Mouse (Mus musculus): Measurements from ENCODE around the gene Lamc3.

Lamc3 gene

GRCm38 (mm10) chr2:31887030-31887429 is at the start of gene Lamc3:
Gene Lamc3, plus strand, starts transcription at chr2:31887291.
- DNase-seq (ENCODE audit: low read depth, low spot score), result no peak

GRCm38 (mm10) chr2:31838868-31839267 is 48.2 kb upstream of the Lamc3 start:
- no peak for DNase-seq (ENCODE audit: low read depth, low spot score)

- DNase-seq (ENCODE audit: low read depth, low spot score), result no peak
Observed at GRCm38 (mm10) chr2:31844729-31845136, 42.4 kb upstream of the Lamc3 start.

- no peak for DNase-seq (ENCODE audit: low read depth, low spot score)
Observed at GRCm38 (mm10) chr2:31845512-31845895, 41.6 kb upstream of the Lamc3 start.

GRCm38 (mm10) chr2:31845896-31846691 is 41.0 kb upstream of the Lamc3 start, which contains the start of gene Fibcd1:
Gene Fibcd1, minus strand, starts transcription at chr2:31846005.
- no peak for DNase-seq (ENCODE audit: low read depth, low spot score)

GRCm38 (mm10) chr2:31846692-31847660 is 40.1 kb upstream of the Lamc3 start:
- no peak for DNase-seq (ENCODE audit: low read depth, low spot score)

- no peak for DNase-seq (ENCODE audit: low read depth, low spot score)
Observed at GRCm38 (mm10) chr2:31847908-31848307, 39.2 kb upstream of the Lamc3 start.

- no peak for DNase-seq (ENCODE audit: low read depth, low spot score)
Observed at GRCm38 (mm10) chr2:31850141-31850540, 37.0 kb upstream of the Lamc3 start.

- no peak for DNase-seq (ENCODE audit: low read depth, low spot score)
Observed at GRCm38 (mm10) chr2:31855991-31856390, 31.1 kb upstream of the Lamc3 start.

GRCm38 (mm10) chr2:31857180-31857579 is 29.9 kb upstream of the Lamc3 start:
- no peak for DNase-seq (ENCODE audit: low read depth, low spot score)

- no peak for DNase-seq (ENCODE audit: low read depth, low spot score)
Observed at GRCm38 (mm10) chr2:31858500-31858899, 28.6 kb upstream of the Lamc3 start.

GRCm38 (mm10) chr2:31862919-31863318 is 24.2 kb upstream of the Lamc3 start:
- no peak for DNase-seq (ENCODE audit: low read depth, low spot score)

- DNase-seq (ENCODE audit: low read depth, low spot score), result no peak
Observed at GRCm38 (mm10) chr2:31863766-31864165, 23.3 kb upstream of the Lamc3 start.

GRCm38 (mm10) chr2:31864891-31865290 is 22.2 kb upstream of the Lamc3 start:
- DNase-seq (ENCODE audit: low read depth, low spot score), result no peak

GRCm38 (mm10) chr2:31865322-31865721 is 21.8 kb upstream of the Lamc3 start:
- no peak for DNase-seq (ENCODE audit: low read depth, low spot score)

GRCm38 (mm10) chr2:31865794-31866193 is 21.3 kb upstream of the Lamc3 start:
- no peak for DNase-seq (ENCODE audit: low read depth, low spot score)

GRCm38 (mm10) chr2:31867773-31868537 is 19.1 kb upstream of the Lamc3 start:
- no peak for DNase-seq (ENCODE audit: low read depth, low spot score)

- DNase-seq (ENCODE audit: low read depth, low spot score), result no peak
Observed at GRCm38 (mm10) chr2:31868538-31869164, 18.4 kb upstream of the Lamc3 start.

- no peak for DNase-seq (ENCODE audit: low read depth, low spot score)
Observed at GRCm38 (mm10) chr2:31869692-31870091, 17.4 kb upstream of the Lamc3 start.

- no peak for DNase-seq (ENCODE audit: low read depth, low spot score)
Observed at GRCm38 (mm10) chr2:31870683-31871082, 16.4 kb upstream of the Lamc3 start.

GRCm38 (mm10) chr2:31874290-31874855 is 12.7 kb upstream of the Lamc3 start:
- DNase-seq (ENCODE audit: low read depth, low spot score), result no peak
